Mouse (Mus musculus): Measurements from ENCODE around the gene Cask. TPM values are rescaled to one million over a fixed set of nuclear protein-coding genes. Genes with fewer than 3 reads are reported as not detected.

Cask gene
- polyA plus RNA-seq, 2 experiments: 1.5 to 1.6 TPM

DNA sequence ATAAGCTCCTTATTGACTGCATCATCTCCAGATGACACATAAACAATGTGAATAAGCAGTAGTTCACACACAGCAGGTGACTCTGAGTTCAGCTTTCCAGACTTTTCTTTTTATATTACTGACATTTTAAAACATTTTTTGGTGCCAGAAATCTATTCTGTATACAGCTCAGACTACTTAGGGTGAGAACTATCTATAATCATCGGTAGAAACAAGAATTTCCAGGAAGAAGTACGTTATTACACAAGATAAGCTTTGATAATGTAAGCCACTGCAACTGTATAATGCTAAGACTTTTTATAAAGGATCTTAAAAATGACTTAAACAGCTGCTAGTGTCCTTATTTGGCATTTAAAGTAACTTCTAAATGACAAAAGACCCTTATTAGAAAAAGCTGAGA lies 239.1 kb downstream of the Cask start:
- DNase-seq (ENCODE audit: low read depth in 3 of 3, low spot score in 3 of 3) (no peak), ATAC-seq (ENCODE audit: insufficient read depth) (no peak)
- no peak overlapping the region for H3K9ac ChIP-seq (replicated peaks)
- no peaks in the 10 kb centered on the region for H3K27me3 ChIP-seq (ENCODE audit: control insufficient read depth, insufficient read depth, low read length)
- H3K4me3 ChIP-seq (ENCODE audit: insufficient read depth in 1 of 2, low read depth in 2 of 2, low read length in 2 of 2): no peak overlapping the region
- no peak for TF ChIP-seq EP300 (IDR thresholded peaks at IDR 0.05; ENCODE audit: low read depth)
- no peak for TF ChIP-seq CTCF (IDR thresholded peaks at IDR 0.05; ENCODE audit: low read depth)
- no peaks in the 10 kb centered on the region for H3K36me3 ChIP-seq (replicated peaks; ENCODE audit: control insufficient read depth, insufficient read depth, low read depth)
- H3K4me1 ChIP-seq (replicated peaks; ENCODE audit: control insufficient read depth in 2 of 2, insufficient read depth in 2 of 2, low read length in 1 of 2): no peaks in the 10 kb centered on the region
- no peak overlapping the region for H3K4me2 ChIP-seq (ENCODE audit: low read depth)
- no peaks in the 10 kb centered on the region for H3K9me3 ChIP-seq (ENCODE audit: control insufficient read depth, low read length)
- no peak overlapping the region for H3K27ac ChIP-seq
- WGBS (ENCODE audit: insufficient replicate concordance): 31% methylated on average over 2 of the region's 2 CpGs

DNA sequence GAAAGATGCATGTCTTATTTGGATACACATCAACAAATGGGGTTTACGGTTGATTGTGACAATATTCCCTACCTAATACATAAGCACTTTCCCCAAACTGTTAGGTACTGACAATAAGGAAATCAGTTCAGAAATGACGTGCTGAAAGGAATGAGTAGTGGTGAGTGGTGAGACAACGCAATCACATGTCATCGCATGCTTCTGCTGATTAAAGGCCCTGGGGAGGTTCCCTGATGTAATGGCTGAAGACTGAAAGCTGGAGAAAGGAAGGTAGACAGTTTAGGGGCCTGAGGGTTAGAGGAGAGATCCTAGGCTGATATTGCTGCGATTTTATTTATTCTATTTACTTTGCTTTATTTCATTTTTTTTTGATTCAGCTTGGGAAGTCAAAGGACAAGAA lies 240.1 kb downstream of the Cask start:
- TF ChIP-seq EP300 (IDR thresholded peaks at IDR 0.05; ENCODE audit: low read depth) (no peak), CTCF (IDR thresholded peaks at IDR 0.05; ENCODE audit: low read depth) (no peak)
- H3K9ac ChIP-seq (replicated peaks): no peak overlapping the region
- no peaks in the 10 kb centered on the region for H3K9me3 ChIP-seq (ENCODE audit: control insufficient read depth, low read length)
- H3K4me2 ChIP-seq (ENCODE audit: low read depth): no peak overlapping the region
- no peak for DNase-seq (ENCODE audit: low read depth in 3 of 3, low spot score in 3 of 3)
- 68% methylated on average over 5 of the region's 5 CpGs for WGBS (ENCODE audit: insufficient replicate concordance)
- H3K27me3 ChIP-seq (ENCODE audit: control insufficient read depth, insufficient read depth, low read length): no peaks in the 10 kb centered on the region
- H3K36me3 ChIP-seq (replicated peaks; ENCODE audit: control insufficient read depth, insufficient read depth, low read depth): no peaks in the 10 kb centered on the region
- H3K4me3 ChIP-seq (ENCODE audit: insufficient read depth in 1 of 2, low read depth in 2 of 2, low read length in 2 of 2): no peak overlapping the region
- no peak for ATAC-seq (ENCODE audit: insufficient read depth)
- no peaks in the 10 kb centered on the region for H3K4me1 ChIP-seq (replicated peaks; ENCODE audit: control insufficient read depth in 2 of 2, insufficient read depth in 2 of 2, low read length in 1 of 2)
- no peak overlapping the region for H3K27ac ChIP-seq

DNA sequence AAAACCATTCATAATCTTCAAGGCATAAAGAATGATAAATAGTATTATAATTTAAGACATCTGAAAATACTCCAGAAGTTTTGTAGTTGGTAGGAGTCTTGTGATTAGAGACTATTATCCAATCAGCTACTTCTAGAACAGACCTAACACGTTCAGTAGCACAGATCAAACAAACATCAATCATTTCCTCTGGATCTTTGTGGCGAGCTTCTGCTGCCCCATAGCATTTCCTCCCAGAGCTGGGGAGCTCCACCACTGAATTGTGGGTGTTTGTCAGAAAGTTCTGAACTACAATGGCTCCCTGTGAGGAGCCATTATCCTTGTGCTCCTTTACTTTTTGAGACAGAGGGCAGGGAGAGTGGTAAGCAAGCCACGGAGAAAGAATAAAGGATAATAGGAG lies 243.4 kb downstream of the Cask start:
- H3K9ac ChIP-seq (replicated peaks): no peak overlapping the region
- no peaks in the 10 kb centered on the region for H3K4me1 ChIP-seq (replicated peaks; ENCODE audit: control insufficient read depth in 2 of 2, insufficient read depth in 2 of 2, low read length in 1 of 2)
- no peak overlapping the region for H3K27ac ChIP-seq
- H3K9me3 ChIP-seq (ENCODE audit: control insufficient read depth, low read length): no peaks in the 10 kb centered on the region
- H3K36me3 ChIP-seq (replicated peaks; ENCODE audit: control insufficient read depth, insufficient read depth, low read depth): no peaks in the 10 kb centered on the region
- 41% methylated on average over 3 of the region's 3 CpGs for WGBS (ENCODE audit: insufficient replicate concordance)
- no peak overlapping the region for H3K4me2 ChIP-seq (ENCODE audit: low read depth)
- TF ChIP-seq CTCF (IDR thresholded peaks at IDR 0.05; ENCODE audit: low read depth): no peak
- TF ChIP-seq EP300 (IDR thresholded peaks at IDR 0.05; ENCODE audit: low read depth): no peak
- H3K4me3 ChIP-seq (ENCODE audit: insufficient read depth in 1 of 2, low read depth in 2 of 2, low read length in 2 of 2): no peak overlapping the region
- DNase-seq (ENCODE audit: low read depth in 3 of 3, low spot score in 3 of 3) (no peak), ATAC-seq (ENCODE audit: insufficient read depth) (no peak)
- H3K27me3 ChIP-seq (ENCODE audit: control insufficient read depth, insufficient read depth, low read length): no peaks in the 10 kb centered on the region

DNA sequence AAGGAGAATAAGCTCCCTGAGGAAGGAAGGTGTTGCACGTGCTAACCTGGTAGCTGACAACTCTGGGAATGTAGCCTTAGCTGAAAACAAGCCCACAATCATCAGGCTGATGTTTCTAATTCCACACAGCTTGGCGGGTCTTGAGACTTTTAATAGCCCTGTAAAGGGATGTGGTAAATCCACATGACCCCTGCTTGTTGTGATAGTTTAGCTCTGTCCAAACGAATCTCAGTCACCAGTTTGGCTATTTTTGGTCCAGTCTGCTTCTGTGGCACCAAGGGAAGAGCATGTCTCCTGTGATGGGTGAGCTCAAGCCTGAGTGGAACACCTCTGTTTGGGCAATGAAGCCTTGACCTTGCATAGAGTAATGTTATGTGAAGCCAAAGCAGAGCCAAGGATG lies 244.4 kb downstream of the Cask start:
- no peaks in the 10 kb centered on the region for H3K4me1 ChIP-seq (replicated peaks; ENCODE audit: control insufficient read depth in 2 of 2, insufficient read depth in 2 of 2, low read length in 1 of 2)
- no peaks in the 10 kb centered on the region for H3K27me3 ChIP-seq (ENCODE audit: control insufficient read depth, insufficient read depth, low read length)
- WGBS (ENCODE audit: insufficient replicate concordance): 31% methylated on average over 3 of the region's 3 CpGs
- ATAC-seq (ENCODE audit: insufficient read depth): no peak
- no peak overlapping the region for H3K27ac ChIP-seq
- H3K36me3 ChIP-seq (replicated peaks; ENCODE audit: control insufficient read depth, insufficient read depth, low read depth): no peaks in the 10 kb centered on the region
- no peak overlapping the region for H3K9ac ChIP-seq (replicated peaks)
- no peak for DNase-seq (ENCODE audit: low read depth in 3 of 3, low spot score in 3 of 3)
- H3K4me3 ChIP-seq (ENCODE audit: insufficient read depth in 1 of 2, low read depth in 2 of 2, low read length in 2 of 2): no peak overlapping the region
- TF ChIP-seq CTCF (IDR thresholded peaks at IDR 0.05; ENCODE audit: low read depth): no peak
- TF ChIP-seq EP300 (IDR thresholded peaks at IDR 0.05; ENCODE audit: low read depth): no peak
- H3K4me2 ChIP-seq (ENCODE audit: low read depth): no peak overlapping the region
- no peaks in the 10 kb centered on the region for H3K9me3 ChIP-seq (ENCODE audit: control insufficient read depth, low read length)

DNA sequence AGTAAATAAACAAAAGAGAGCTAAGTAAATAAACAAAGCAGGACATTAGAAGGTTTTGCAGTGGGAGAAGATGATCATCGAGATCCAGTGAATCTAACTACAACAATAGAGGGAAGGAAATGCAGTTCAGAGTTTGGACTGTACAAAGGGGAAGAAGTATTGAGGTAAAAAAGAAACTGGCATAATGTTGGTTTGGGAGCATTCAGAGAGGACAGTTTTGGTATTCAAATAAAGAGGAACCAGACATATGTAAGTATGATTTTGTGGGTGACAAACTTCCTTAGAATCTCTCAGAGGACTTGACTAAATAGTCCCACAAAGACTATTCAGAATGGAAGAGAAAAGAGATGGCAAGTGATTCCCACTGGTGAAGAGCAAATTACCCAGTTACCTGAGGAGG lies 251.2 kb downstream of the Cask start:
- Histone ChIP-seq H3K4me2 (ENCODE audit: low read depth) (no peak overlapping the region), H3K4me1 (replicated peaks; ENCODE audit: control insufficient read depth in 2 of 2, insufficient read depth in 2 of 2, low read length in 1 of 2) (no peaks in the 10 kb centered on the region), H3K4me3 (ENCODE audit: insufficient read depth in 1 of 2, low read depth in 2 of 2, low read length in 2 of 2) (no peak overlapping the region), H3K27me3 (ENCODE audit: control insufficient read depth, insufficient read depth, low read length) (no peaks in the 10 kb centered on the region), H3K27ac (no peak overlapping the region), H3K9ac (replicated peaks) (no peak overlapping the region), H3K9me3 (ENCODE audit: control insufficient read depth, low read length) (no peaks in the 10 kb centered on the region), H3K36me3 (replicated peaks; ENCODE audit: control insufficient read depth, insufficient read depth, low read depth) (no peaks in the 10 kb centered on the region)
- TF ChIP-seq CTCF (IDR thresholded peaks at IDR 0.05; ENCODE audit: low read depth) (no peak), EP300 (IDR thresholded peaks at IDR 0.05; ENCODE audit: low read depth) (no peak)
- no peak for DNase-seq (ENCODE audit: low read depth in 3 of 3, low spot score in 3 of 3)
- 6% methylated on average over 1 of the region's 1 CpGs for WGBS (ENCODE audit: insufficient replicate concordance)
- no peak for ATAC-seq (ENCODE audit: insufficient read depth)
